Mouse (Mus musculus) kidney, adult 8-10 months (tissue): Measurements from ENCODE around the gene Wnk4.

Experiments
- DNase-seq, 2 experiments: peaks; one replicate each; pipeline ENCODE4 v3.0.0; 2022

Wnk4 gene

GRCm38 (mm10) chr11:101259948-101260825 is at the start of gene Wnk4:
TSS of gene Wnk4 (plus strand) at chr11:101260567.
- peak; percentile 89 to 93 for DNase-seq

GRCm38 (mm10) chr11:101211970-101212369 is 48.4 kb upstream of the Wnk4 start:
- peak in 1 of 2 experiments; percentile 65 for DNase-seq

- peak; percentile 14 to 54 for DNase-seq
Observed at GRCm38 (mm10) chr11:101216936-101217335, 43.4 kb upstream of the Wnk4 start.

GRCm38 (mm10) chr11:101218436-101219055 is 41.8 kb upstream of the Wnk4 start:
- peak; percentile 37 to 73 for DNase-seq

- no peak for DNase-seq
Observed at GRCm38 (mm10) chr11:101220853-101221252, 39.5 kb upstream of the Wnk4 start.

GRCm38 (mm10) chr11:101221306-101221986 is 38.9 kb upstream of the Wnk4 start:
- no peak for DNase-seq

- DNase-seq = no peak
Observed at GRCm38 (mm10) chr11:101224337-101224736, 36.0 kb upstream of the Wnk4 start.

GRCm38 (mm10) chr11:101225331-101226064 is 34.9 kb upstream of the Wnk4 start:
- no peak for DNase-seq

GRCm38 (mm10) chr11:101226065-101226701 is 34.2 kb upstream of the Wnk4 start, which contains the start of gene Ezh1:
TSS of gene Ezh1 (minus strand) at chr11:101226463.
- DNase-seq = peak; percentile 96 to 97

GRCm38 (mm10) chr11:101229361-101229900 is 30.9 kb upstream of the Wnk4 start:
- no peak for DNase-seq

- no peak for DNase-seq
Observed at GRCm38 (mm10) chr11:101230061-101230511, 30.3 kb upstream of the Wnk4 start.

- peak in 1 of 2 experiments; percentile 30 for DNase-seq
Observed at GRCm38 (mm10) chr11:101230526-101230925, 29.8 kb upstream of the Wnk4 start.

GRCm38 (mm10) chr11:101230991-101231871 is 29.1 kb upstream of the Wnk4 start:
- peak; percentile 70 to 79 for DNase-seq

GRCm38 (mm10) chr11:101232010-101232839 is 28.1 kb upstream of the Wnk4 start:
- peak in 1 of 2 experiments; percentile 34 for DNase-seq

- DNase-seq = no peak
Observed at GRCm38 (mm10) chr11:101233240-101233639, 27.1 kb upstream of the Wnk4 start.

GRCm38 (mm10) chr11:101234124-101234523 is 26.2 kb upstream of the Wnk4 start:
- no peak for DNase-seq

GRCm38 (mm10) chr11:101235429-101235828 is 24.9 kb upstream of the Wnk4 start:
- no peak for DNase-seq

- no peak for DNase-seq
Observed at GRCm38 (mm10) chr11:101236782-101237181, 23.6 kb upstream of the Wnk4 start.

- DNase-seq = no peak
Observed at GRCm38 (mm10) chr11:101238071-101238647, 22.2 kb upstream of the Wnk4 start.
